Mouse (Mus musculus) gastrocnemius, postnatal 36 days (tissue): ENCODE measurements around the gene Itga11. TPM values are rescaled to one million over a fixed set of nuclear protein-coding genes. Genes with fewer than 3 reads are reported as not detected.

Experiments used
- DNase-seq, 2 experiments: peaks; one replicate each; pipeline ENCODE4 v3.0.0; 2022
- intact Hi-C: fragments of 180-260 bp; cut with DNase I; formaldehyde crosslinking; loops from one replicate; pipeline ENCODE4 v1.15.1; 2025
- total RNA-seq, 2 experiments: library from RNA; stranded (reverse); gene quantifications; 2 replicates each; pipeline ENCODE4 v1.2.3; 2021

Gene Itga11
- total RNA-seq, 2 experiments from 2014 or later = 3.2 to 3.3 TPM

GRCm38 (mm10) chr9:62678550-62679155, 1.0 kb downstream of the Itga11 start:
- DNase-seq = no peak
- intact Hi-C loops = no loop called here

- intact Hi-C loops = no loop called here
Observed at GRCm38 (mm10) chr9:62679398-62679797, 1.8 kb downstream of the Itga11 start.

GRCm38 (mm10) chr9:62684311-62684710, 6.7 kb downstream of the Itga11 start:
- DNase-seq = no peak

More at GRCm38 (mm10) chr9:62679398-62679797, 1.8 kb downstream of the Itga11 start:
- no peak for DNase-seq

GRCm38 (mm10) chr9:62689748-62690147, 12.1 kb downstream of the Itga11 start:
- DNase-seq = no peak
- intact Hi-C loops = no loop called here

More at GRCm38 (mm10) chr9:62684311-62684710, 6.7 kb downstream of the Itga11 start:
- intact Hi-C loops = no loop called here

- peak; percentile 56 to 72 for DNase-seq
- intact Hi-C loops = no loop called here
Observed at GRCm38 (mm10) chr9:62694054-62694453, 16.4 kb downstream of the Itga11 start.

GRCm38 (mm10) chr9:62695210-62695609, 17.6 kb downstream of the Itga11 start:
- DNase-seq = no peak
- intact Hi-C loops = no loop called here

- no peak for DNase-seq
- intact Hi-C loops = no loop called here
Observed at GRCm38 (mm10) chr9:62696799-62697198, 19.2 kb downstream of the Itga11 start.

- no peak for DNase-seq
- intact Hi-C loops = no loop called here
Observed at GRCm38 (mm10) chr9:62707267-62707666, 29.6 kb downstream of the Itga11 start.

- no peak for DNase-seq
Observed at GRCm38 (mm10) chr9:62707870-62708269, 30.2 kb downstream of the Itga11 start.

GRCm38 (mm10) chr9:62709983-62710382, 32.4 kb downstream of the Itga11 start:
- intact Hi-C loops = no loop called here
- no peak for DNase-seq

More at GRCm38 (mm10) chr9:62707870-62708269, 30.2 kb downstream of the Itga11 start:
- intact Hi-C loops = no loop called here

- no peak for DNase-seq
- intact Hi-C loops = no loop called here
Observed at GRCm38 (mm10) chr9:62712374-62712773, 34.7 kb downstream of the Itga11 start.

GRCm38 (mm10) chr9:62713040-62713439, 35.4 kb downstream of the Itga11 start:
- intact Hi-C loops = no loop called here
- DNase-seq = no peak

GRCm38 (mm10) chr9:62714336-62714735, 36.7 kb downstream of the Itga11 start:
- intact Hi-C loops = no loop called here
- DNase-seq = no peak

- no peak for DNase-seq
- intact Hi-C loops = loop anchor here (5.0 kb wide), 1 partner anchor 59 kb away; no protein-coding TSS in a partner anchor
Observed at GRCm38 (mm10) chr9:62717982-62718381, 40.4 kb downstream of the Itga11 start.

- no peak for DNase-seq
Observed at GRCm38 (mm10) chr9:62721791-62722190, 44.2 kb downstream of the Itga11 start.

GRCm38 (mm10) chr9:62722716-62723115, 45.1 kb downstream of the Itga11 start:
- no peak for DNase-seq
- intact Hi-C loops = no loop called here

More at GRCm38 (mm10) chr9:62721791-62722190, 44.2 kb downstream of the Itga11 start:
- intact Hi-C loops = no loop called here

- intact Hi-C loops = no loop called here
- no peak for DNase-seq
Observed at GRCm38 (mm10) chr9:62724175-62724574, 46.5 kb downstream of the Itga11 start.

- DNase-seq = no peak
- intact Hi-C loops = no loop called here
Observed at GRCm38 (mm10) chr9:62725247-62725646, 47.6 kb downstream of the Itga11 start.

- DNase-seq = no peak
- intact Hi-C loops = no loop called here
Observed at GRCm38 (mm10) chr9:62726472-62726871, 48.8 kb downstream of the Itga11 start.

GRCm38 (mm10) chr9:62744558-62745275, 67.1 kb downstream of the Itga11 start:
- DNase-seq = peak in 1 of 2 experiments; percentile 27
- intact Hi-C loops = loop anchor here (1.0 kb wide), 1 partner anchor 33 kb away; no protein-coding TSS in a partner anchor

- DNase-seq = no peak
- intact Hi-C loops = no loop called here
Observed at GRCm38 (mm10) chr9:62746646-62747045, 69.0 kb downstream of the Itga11 start.

- DNase-seq = peak; percentile 21 to 50
- intact Hi-C loops = no loop called here
Observed at GRCm38 (mm10) chr9:62749666-62750065, 72.0 kb downstream of the Itga11 start.
